Mouse (Mus musculus): ENCODE measurements around the gene Rhbdf1. TPM values are rescaled to one million over a fixed set of nuclear protein-coding genes. Genes with fewer than 3 reads are reported as not detected.

The Rhbdf1 gene
- polyA plus RNA-seq, 1 experiment, result 4.7 TPM

DNA sequence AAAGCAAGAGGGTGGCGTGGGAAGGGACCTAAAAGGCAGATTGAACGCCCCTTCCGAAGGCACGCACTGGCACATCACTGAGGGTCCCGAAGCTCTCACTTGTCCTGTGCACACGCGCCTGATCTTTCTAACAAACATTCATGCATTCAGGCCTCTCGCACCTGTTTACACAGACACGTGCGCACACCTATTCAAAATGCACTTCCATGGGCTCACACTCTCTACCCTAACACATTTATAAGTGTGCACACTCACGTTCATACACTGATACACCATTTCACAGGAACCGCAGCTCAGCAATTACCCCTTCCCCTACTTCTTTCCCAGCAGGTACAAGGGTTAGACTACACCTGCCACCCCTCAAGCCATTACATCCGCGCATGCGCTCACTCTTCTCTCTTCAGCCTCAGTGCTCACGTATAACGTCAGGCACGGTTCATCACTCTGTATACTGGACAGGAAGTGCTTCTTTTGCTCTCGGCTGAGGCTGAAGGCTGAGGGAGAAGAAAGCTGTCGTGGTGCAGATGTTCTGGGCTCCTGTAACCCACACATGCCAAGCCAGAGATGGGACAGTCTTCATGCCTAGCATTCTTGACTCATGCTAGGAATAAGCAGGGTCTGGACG is 582 bp upstream of the Rhbdf1 start:
- H3K4me1 ChIP-seq (ENCODE audit: control insufficient read depth, insufficient read depth, low read length), result peaks cover 50% of the 10 kb centered on the region
- TF ChIP-seq CTCF (IDR thresholded peaks at IDR 0.05; ENCODE audit: low read depth, low read length) (no peak), POLR2A (IDR thresholded peaks at IDR 0.05; ENCODE audit: borderline replicate concordance, low read depth, low read length) (no peak)
- H3K27ac ChIP-seq (ENCODE audit: insufficient read depth, low read depth, low read length), result no peak overlapping the region
- H3K4me3 ChIP-seq (ENCODE audit: insufficient read depth, low read length), result peak overlapping the region; percentile 72

DNA sequence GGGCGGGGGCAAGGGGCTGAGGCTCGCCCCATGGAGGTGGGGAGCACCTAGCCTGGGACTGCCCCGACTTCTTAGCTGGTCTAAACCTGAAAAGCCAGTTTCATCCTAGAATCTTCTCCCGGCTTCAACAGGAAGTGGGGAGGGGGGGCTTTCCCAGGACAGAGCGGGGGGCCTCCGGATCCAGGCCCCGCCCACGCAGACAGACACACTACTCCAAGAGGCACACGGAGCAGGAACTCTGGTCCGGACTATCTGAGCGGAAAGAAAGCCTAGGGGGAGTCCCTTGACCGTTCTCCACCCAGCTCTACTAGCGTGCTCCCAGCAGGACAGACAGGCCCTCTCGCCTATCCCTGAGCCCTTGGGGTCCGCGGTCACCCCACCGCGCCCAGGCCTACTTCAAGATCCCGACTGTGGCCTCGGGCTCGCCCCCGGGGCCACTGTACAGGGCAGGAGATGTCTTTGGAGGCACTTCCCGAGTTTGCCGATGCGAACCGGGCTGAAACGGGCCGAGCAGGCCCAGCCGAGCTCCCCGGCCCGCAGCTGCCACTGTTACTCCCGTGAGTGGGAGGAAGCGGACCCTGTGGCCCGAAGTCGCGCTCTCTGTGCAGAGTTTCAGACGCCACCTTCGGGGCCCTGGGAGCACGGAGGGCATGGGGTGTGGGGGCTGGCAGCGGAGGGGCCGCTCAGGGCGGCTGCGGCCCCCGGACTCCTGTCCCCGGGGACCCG is 712 bp downstream of the Rhbdf1 start:
- peak overlapping the region; percentile 72 for H3K4me3 ChIP-seq (ENCODE audit: insufficient read depth, low read length)
- TF ChIP-seq CTCF (IDR thresholded peaks at IDR 0.05; ENCODE audit: low read depth, low read length), result no peak
- TF ChIP-seq POLR2A (IDR thresholded peaks at IDR 0.05; ENCODE audit: borderline replicate concordance, low read depth, low read length), result no peak
- H3K27ac ChIP-seq (ENCODE audit: insufficient read depth, low read depth, low read length), result peak overlapping the region; percentile 24
- H3K4me1 ChIP-seq (ENCODE audit: control insufficient read depth, insufficient read depth, low read length), result peaks cover 45% of the 10 kb centered on the region

DNA sequence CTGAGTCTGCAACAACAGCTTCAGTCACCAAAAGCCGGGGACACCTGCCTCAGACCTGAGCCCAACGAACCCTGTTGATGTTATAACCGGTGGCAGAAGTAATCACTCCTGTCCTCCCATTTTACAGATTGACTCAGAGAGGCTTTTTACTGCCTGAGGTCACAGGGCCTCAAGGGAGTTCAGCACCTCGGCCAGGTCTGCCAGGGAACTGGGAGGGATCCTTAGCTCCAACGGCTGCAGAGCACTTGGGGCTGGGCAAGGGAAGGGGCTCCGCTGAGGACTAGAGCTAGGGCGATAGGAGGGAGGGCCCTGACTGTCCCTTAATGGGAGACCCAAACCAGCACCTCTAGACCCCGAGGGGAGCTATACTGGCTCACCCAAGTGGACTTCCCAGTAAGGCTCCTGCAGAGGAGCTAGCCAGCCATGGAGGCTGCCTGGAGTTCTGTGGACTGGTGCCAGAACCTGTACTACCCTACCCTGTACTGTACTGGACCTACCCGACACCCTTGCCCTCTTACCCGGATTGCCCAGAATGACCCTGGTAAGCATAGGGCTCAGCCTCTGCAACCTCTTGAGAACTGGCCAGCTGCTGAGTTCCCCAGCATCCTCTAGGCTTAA is 1.4 kb downstream of the Rhbdf1 start:
- Histone ChIP-seq H3K27ac (ENCODE audit: insufficient read depth, low read depth, low read length) (no peak overlapping the region), H3K4me1 (ENCODE audit: control insufficient read depth, insufficient read depth, low read length) (peaks cover 41% of the 10 kb centered on the region), H3K4me3 (ENCODE audit: insufficient read depth, low read length) (peak overlapping the region; percentile 72)
- no peak for TF ChIP-seq POLR2A (IDR thresholded peaks at IDR 0.05; ENCODE audit: borderline replicate concordance, low read depth, low read length)
- TF ChIP-seq CTCF (IDR thresholded peaks at IDR 0.05; ENCODE audit: low read depth, low read length), result no peak

DNA sequence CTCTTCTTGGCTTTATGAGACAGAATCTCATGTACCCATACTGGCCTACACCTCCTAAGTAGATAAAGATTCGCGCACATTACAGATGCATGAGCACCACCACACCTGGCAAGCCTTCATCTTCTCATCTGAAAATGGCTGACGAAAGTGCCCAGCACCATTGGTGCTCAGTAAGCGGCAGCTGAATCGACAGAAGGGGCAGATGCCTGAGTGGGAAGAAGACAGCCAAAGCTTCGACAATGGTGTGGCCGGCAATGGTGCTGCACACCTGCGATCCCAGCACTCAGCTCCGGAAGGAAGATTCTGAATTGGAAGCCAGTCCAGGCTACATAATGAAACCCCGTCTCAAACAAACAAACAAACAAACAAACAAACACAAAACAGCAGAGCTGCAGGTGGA is 2.8 kb downstream of the Rhbdf1 start:
- H3K4me1 ChIP-seq (ENCODE audit: control insufficient read depth, insufficient read depth, low read length), result peaks cover 29% of the 10 kb centered on the region
- no peak overlapping the region for H3K27ac ChIP-seq (ENCODE audit: insufficient read depth, low read depth, low read length)

DNA sequence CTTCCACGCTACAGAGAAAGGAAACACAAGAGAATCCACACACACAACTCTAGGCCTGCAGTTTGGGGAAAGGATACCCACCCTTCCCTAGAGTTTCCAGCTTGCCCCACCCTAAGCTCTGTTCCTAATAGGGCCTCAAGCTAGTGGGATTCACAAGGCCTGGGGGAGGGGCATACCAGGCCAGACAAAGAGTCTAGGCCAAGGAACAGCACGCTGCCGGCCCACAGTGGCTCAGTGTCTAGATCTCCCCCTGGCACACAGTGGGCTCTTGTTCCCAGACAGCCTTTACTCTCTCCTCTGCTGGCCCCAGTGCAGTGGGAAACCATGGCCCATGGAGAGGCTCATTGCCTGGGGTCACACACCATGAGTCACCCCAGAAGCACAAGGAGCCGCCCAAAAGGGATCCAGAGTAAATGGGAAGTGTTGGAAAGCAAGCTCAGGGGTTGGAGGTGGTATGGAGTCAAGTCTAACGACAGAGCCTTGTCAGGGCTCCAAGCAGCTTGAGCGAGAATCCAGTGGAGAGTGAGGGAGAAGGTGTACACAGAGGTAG is 3.5 kb downstream of the Rhbdf1 start:
- Histone ChIP-seq H3K4me3 (ENCODE audit: insufficient read depth, low read length) (no peak overlapping the region), H3K27ac (ENCODE audit: insufficient read depth, low read depth, low read length) (no peak overlapping the region), H3K4me1 (ENCODE audit: control insufficient read depth, insufficient read depth, low read length) (peaks cover 21% of the 10 kb centered on the region)
- no peak for TF ChIP-seq POLR2A (IDR thresholded peaks at IDR 0.05; ENCODE audit: borderline replicate concordance, low read depth, low read length)
- TF ChIP-seq CTCF (IDR thresholded peaks at IDR 0.05; ENCODE audit: low read depth, low read length), result no peak

More for the DNA sequence above, 2.8 kb downstream of the Rhbdf1 start:
- no peak for TF ChIP-seq POLR2A (IDR thresholded peaks at IDR 0.05; ENCODE audit: borderline replicate concordance, low read depth, low read length)
- no peak for TF ChIP-seq CTCF (IDR thresholded peaks at IDR 0.05; ENCODE audit: low read depth, low read length)
- no peak overlapping the region for H3K4me3 ChIP-seq (ENCODE audit: insufficient read depth, low read length)

DNA sequence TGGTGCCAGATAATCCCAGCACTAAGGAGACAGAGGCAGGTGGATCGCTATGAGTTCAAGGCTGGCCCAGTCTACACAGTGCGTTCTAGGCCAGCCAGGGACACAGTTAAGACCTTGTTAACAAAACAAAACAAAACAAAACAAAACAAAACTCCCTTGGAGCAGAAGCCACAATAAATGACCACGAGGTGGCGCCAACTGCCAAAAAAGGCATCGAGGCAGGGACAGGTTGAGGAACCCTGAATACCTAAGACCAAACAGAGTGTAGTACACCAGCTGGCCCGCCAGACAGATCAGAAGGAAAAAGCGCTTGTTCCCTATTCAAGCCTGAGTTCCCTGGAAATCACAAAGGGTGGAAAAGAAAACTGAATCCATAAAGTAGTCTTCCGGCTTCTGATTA is 5.2 kb downstream of the Rhbdf1 start:
- peak; percentile 93 for TF ChIP-seq CTCF (IDR thresholded peaks at IDR 0.05; ENCODE audit: low read depth, low read length)
- TF ChIP-seq POLR2A (IDR thresholded peaks at IDR 0.05; ENCODE audit: borderline replicate concordance, low read depth, low read length), result no peak

DNA sequence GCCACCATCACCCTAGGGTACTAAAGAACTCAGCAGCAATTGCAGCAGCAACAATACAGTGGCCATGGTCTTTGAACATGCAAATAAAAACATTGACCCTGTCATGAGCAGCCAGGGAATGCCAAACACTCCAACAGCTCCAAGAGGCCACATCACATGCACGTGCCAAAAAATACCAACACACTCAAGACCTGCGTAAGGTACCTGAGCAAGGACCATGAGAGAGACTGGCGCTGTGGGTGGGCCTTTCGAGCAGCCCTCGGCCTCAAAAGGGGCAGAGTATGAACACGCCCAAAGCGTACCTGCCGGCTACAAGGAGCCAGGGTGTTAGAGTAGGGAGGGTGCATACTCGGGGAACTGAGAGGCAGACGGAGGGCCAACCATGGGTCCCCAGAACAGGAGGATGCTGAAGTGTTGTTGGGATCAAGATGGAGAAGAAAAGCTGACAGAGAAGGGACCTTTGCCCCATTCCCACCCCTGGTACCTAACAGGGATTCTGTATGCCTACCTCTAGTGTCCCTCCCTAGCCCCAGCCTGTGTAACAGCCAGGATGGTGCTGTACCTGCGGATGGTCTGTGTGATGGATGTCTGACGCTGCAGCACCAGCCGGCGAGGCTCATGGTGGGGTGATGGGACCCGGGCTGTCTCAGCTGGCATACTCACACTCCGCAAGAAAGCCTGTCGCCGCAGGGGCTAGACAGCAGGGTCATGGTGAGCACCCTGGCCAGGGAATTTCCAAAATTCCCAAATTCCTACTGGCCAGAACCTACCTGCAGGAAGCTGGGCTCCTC is 6.5 kb downstream of the Rhbdf1 start:
- H3K27ac ChIP-seq (ENCODE audit: insufficient read depth, low read depth, low read length), result no peak overlapping the region
- TF ChIP-seq POLR2A (IDR thresholded peaks at IDR 0.05; ENCODE audit: borderline replicate concordance, low read depth, low read length) (no peak), CTCF (IDR thresholded peaks at IDR 0.05; ENCODE audit: low read depth, low read length) (no peak)
- H3K4me3 ChIP-seq (ENCODE audit: insufficient read depth, low read length), result no peak overlapping the region
- peaks cover 10% of the 10 kb centered on the region for H3K4me1 ChIP-seq (ENCODE audit: control insufficient read depth, insufficient read depth, low read length)

More for the DNA sequence above, 5.2 kb downstream of the Rhbdf1 start:
- peaks cover 12% of the 10 kb centered on the region for H3K4me1 ChIP-seq (ENCODE audit: control insufficient read depth, insufficient read depth, low read length)
- H3K4me3 ChIP-seq (ENCODE audit: insufficient read depth, low read length), result no peak overlapping the region
- H3K27ac ChIP-seq (ENCODE audit: insufficient read depth, low read depth, low read length), result no peak overlapping the region

DNA sequence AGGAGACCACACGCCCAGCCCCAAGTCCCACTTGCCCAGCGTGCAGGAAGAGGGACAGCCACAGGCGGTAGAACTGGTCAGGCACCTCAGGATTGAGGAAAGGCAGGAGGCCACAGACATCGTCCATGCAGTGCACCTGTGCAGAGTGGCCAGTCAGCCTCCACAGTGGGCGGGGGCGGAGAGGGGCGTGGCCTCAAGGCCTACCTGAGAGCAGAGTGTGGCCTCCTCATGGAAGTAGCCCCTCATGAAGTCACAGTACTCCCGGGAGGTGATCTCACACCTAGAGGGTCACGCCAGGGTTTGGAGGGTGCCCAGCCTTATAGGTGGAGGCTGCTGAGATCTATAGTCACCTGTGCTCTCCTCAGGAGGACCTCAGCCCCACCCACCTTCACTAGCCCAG is 11.5 kb downstream of the Rhbdf1 start:
- H3K27ac ChIP-seq (ENCODE audit: insufficient read depth, low read depth, low read length), result no peak overlapping the region
- peaks cover 3% of the 10 kb centered on the region; the same call in 1 of the 2 replicates for H3K4me1 ChIP-seq (ENCODE audit: control insufficient read depth, insufficient read depth, low read length)
- no peak overlapping the region for H3K4me3 ChIP-seq (ENCODE audit: insufficient read depth, low read length)
- no peak for TF ChIP-seq CTCF (IDR thresholded peaks at IDR 0.05; ENCODE audit: low read depth, low read length)

Measured in bone marrow macrophage, adult 2 months (primary cell).